Mouse (Mus musculus): ENCODE measurements around the gene Sash1. TPM values are rescaled to one million over a fixed set of nuclear protein-coding genes. Genes with fewer than 3 reads are reported as not detected.

Sash1 gene
- polyA plus RNA-seq, 1 experiment from 2014 or later = 1.7 TPM

GRCm38 (mm10) chr10:8926295-8926694 lies 40.4 kb upstream of the Sash1 start:
- H3K4me1 ChIP-seq (replicated peaks; ENCODE audit: control insufficient read depth, insufficient read depth, low read length) = no peaks in the 10 kb centered on the region
- no peaks in the 10 kb centered on the region for H3K27me3 ChIP-seq (replicated peaks; ENCODE audit: control insufficient read depth, insufficient read depth, low read length)
- no peaks in the 10 kb centered on the region for H3K9me3 ChIP-seq (ENCODE audit: control insufficient read depth, low read length)
- no peak overlapping the region for H3K27ac ChIP-seq (ENCODE audit: low read depth, low read length)
- 57% methylated on average over 3 of the region's 3 CpGs for WGBS
- no peak overlapping the region for H3K4me2 ChIP-seq
- DNase-seq (ENCODE audit: low spot score) (no peak), ATAC-seq (replicated peaks; ENCODE audit: low FRiP score) (no peak)
- H3K36me3 ChIP-seq (ENCODE audit: control insufficient read depth, insufficient read depth, low read length) = no peaks in the 10 kb centered on the region
- no peak overlapping the region for H3K4me3 ChIP-seq (ENCODE audit: low read depth, low read length)
- H3K9ac ChIP-seq (ENCODE audit: low read depth, low read length) = no peak overlapping the region

- no peak overlapping the region for H3K4me2 ChIP-seq
- WGBS = 30% methylated on average over 5 of the region's 5 CpGs
These were observed 39.4 kb upstream of the Sash1 start for GRCm38 (mm10) chr10:8925299-8925698.

GRCm38 (mm10) chr10:8921098-8921693 lies 35.3 kb upstream of the Sash1 start:
- DNase-seq (ENCODE audit: low spot score) = no peak
- Histone ChIP-seq H3K4me1 (replicated peaks; ENCODE audit: control insufficient read depth, insufficient read depth, low read length) (no peaks in the 10 kb centered on the region), H3K36me3 (ENCODE audit: control insufficient read depth, insufficient read depth, low read length) (no peaks in the 10 kb centered on the region), H3K27me3 (replicated peaks; ENCODE audit: control insufficient read depth, insufficient read depth, low read length) (no peaks in the 10 kb centered on the region), H3K4me2 (no peak overlapping the region), H3K9me3 (ENCODE audit: control insufficient read depth, low read length) (no peaks in the 10 kb centered on the region), H3K4me3 (ENCODE audit: low read depth, low read length) (no peak overlapping the region), H3K27ac (ENCODE audit: low read depth, low read length) (no peak overlapping the region), H3K9ac (ENCODE audit: low read depth, low read length) (no peak overlapping the region)
- 74% methylated on average over 11 of the region's 11 CpGs for WGBS
- ATAC-seq (replicated peaks; ENCODE audit: low FRiP score) = no peak

More at GRCm38 (mm10) chr10:8925299-8925698, 39.4 kb upstream of the Sash1 start:
- Histone ChIP-seq H3K27me3 (replicated peaks; ENCODE audit: control insufficient read depth, insufficient read depth, low read length) (no peaks in the 10 kb centered on the region), H3K9ac (ENCODE audit: low read depth, low read length) (no peak overlapping the region), H3K36me3 (ENCODE audit: control insufficient read depth, insufficient read depth, low read length) (no peaks in the 10 kb centered on the region), H3K4me1 (replicated peaks; ENCODE audit: control insufficient read depth, insufficient read depth, low read length) (no peaks in the 10 kb centered on the region), H3K4me3 (ENCODE audit: low read depth, low read length) (no peak overlapping the region), H3K9me3 (ENCODE audit: control insufficient read depth, low read length) (no peaks in the 10 kb centered on the region), H3K27ac (ENCODE audit: low read depth, low read length) (no peak overlapping the region)
- ATAC-seq (replicated peaks; ENCODE audit: low FRiP score) (no peak; the same call in 1 of the 2 replicates), DNase-seq (ENCODE audit: low spot score) (no peak)

- no peak overlapping the region for H3K27ac ChIP-seq (ENCODE audit: low read depth, low read length)
- no peaks in the 10 kb centered on the region for H3K4me1 ChIP-seq (replicated peaks; ENCODE audit: control insufficient read depth, insufficient read depth, low read length)
- H3K36me3 ChIP-seq (ENCODE audit: control insufficient read depth, insufficient read depth, low read length) = no peaks in the 10 kb centered on the region
- ATAC-seq (replicated peaks; ENCODE audit: low FRiP score) (peak; percentile 68), DNase-seq (ENCODE audit: low spot score) (no peak)
- WGBS = 38% methylated on average over 2 of the region's 2 CpGs
- H3K27me3 ChIP-seq (replicated peaks; ENCODE audit: control insufficient read depth, insufficient read depth, low read length) = no peaks in the 10 kb centered on the region
- H3K9me3 ChIP-seq (ENCODE audit: control insufficient read depth, low read length) = no peaks in the 10 kb centered on the region
- H3K4me2 ChIP-seq = no peak overlapping the region
- H3K9ac ChIP-seq (ENCODE audit: low read depth, low read length) = no peak overlapping the region
- no peak overlapping the region for H3K4me3 ChIP-seq (ENCODE audit: low read depth, low read length)
These were observed 31.9 kb upstream of the Sash1 start for GRCm38 (mm10) chr10:8917798-8918197.

GRCm38 (mm10) chr10:8917350-8917749 lies 31.5 kb upstream of the Sash1 start:
- Histone ChIP-seq H3K27ac (ENCODE audit: low read depth, low read length) (no peak overlapping the region), H3K36me3 (ENCODE audit: control insufficient read depth, insufficient read depth, low read length) (no peaks in the 10 kb centered on the region), H3K4me1 (replicated peaks; ENCODE audit: control insufficient read depth, insufficient read depth, low read length) (no peaks in the 10 kb centered on the region), H3K9me3 (ENCODE audit: control insufficient read depth, low read length) (no peaks in the 10 kb centered on the region), H3K9ac (ENCODE audit: low read depth, low read length) (no peak overlapping the region), H3K4me2 (no peak overlapping the region), H3K4me3 (ENCODE audit: low read depth, low read length) (no peak overlapping the region), H3K27me3 (replicated peaks; ENCODE audit: control insufficient read depth, insufficient read depth, low read length) (no peaks in the 10 kb centered on the region)
- ATAC-seq (replicated peaks; ENCODE audit: low FRiP score) (no peak), DNase-seq (ENCODE audit: low spot score) (no peak)
- WGBS = 34% methylated on average over 4 of the region's 4 CpGs

GRCm38 (mm10) chr10:8915755-8916154 lies 29.9 kb upstream of the Sash1 start:
- Histone ChIP-seq H3K27ac (ENCODE audit: low read depth, low read length) (no peak overlapping the region), H3K27me3 (replicated peaks; ENCODE audit: control insufficient read depth, insufficient read depth, low read length) (no peaks in the 10 kb centered on the region), H3K4me2 (no peak overlapping the region), H3K9ac (ENCODE audit: low read depth, low read length) (no peak overlapping the region), H3K36me3 (ENCODE audit: control insufficient read depth, insufficient read depth, low read length) (no peaks in the 10 kb centered on the region), H3K4me3 (ENCODE audit: low read depth, low read length) (no peak overlapping the region), H3K9me3 (ENCODE audit: control insufficient read depth, low read length) (no peaks in the 10 kb centered on the region), H3K4me1 (replicated peaks; ENCODE audit: control insufficient read depth, insufficient read depth, low read length) (no peaks in the 10 kb centered on the region)
- ATAC-seq (replicated peaks; ENCODE audit: low FRiP score) (no peak), DNase-seq (ENCODE audit: low spot score) (no peak)
- WGBS = 76% methylated on average over 5 of the region's 5 CpGs

- Histone ChIP-seq H3K27ac (ENCODE audit: low read depth, low read length) (no peak overlapping the region), H3K36me3 (ENCODE audit: control insufficient read depth, insufficient read depth, low read length) (no peaks in the 10 kb centered on the region), H3K9ac (ENCODE audit: low read depth, low read length) (no peak overlapping the region), H3K9me3 (ENCODE audit: control insufficient read depth, low read length) (no peaks in the 10 kb centered on the region), H3K4me1 (replicated peaks; ENCODE audit: control insufficient read depth, insufficient read depth, low read length) (no peaks in the 10 kb centered on the region), H3K27me3 (replicated peaks; ENCODE audit: control insufficient read depth, insufficient read depth, low read length) (no peaks in the 10 kb centered on the region), H3K4me2 (no peak overlapping the region), H3K4me3 (ENCODE audit: low read depth, low read length) (no peak overlapping the region)
- WGBS = 85% methylated on average over 4 of the region's 4 CpGs
- ATAC-seq (replicated peaks; ENCODE audit: low FRiP score) (no peak), DNase-seq (ENCODE audit: low spot score) (no peak)
These were observed 28.0 kb upstream of the Sash1 start for GRCm38 (mm10) chr10:8913904-8914303.

- Histone ChIP-seq H3K4me2 (no peak overlapping the region), H3K27ac (ENCODE audit: low read depth, low read length) (no peak overlapping the region), H3K4me1 (replicated peaks; ENCODE audit: control insufficient read depth, insufficient read depth, low read length) (no peaks in the 10 kb centered on the region), H3K9me3 (ENCODE audit: control insufficient read depth, low read length) (no peaks in the 10 kb centered on the region), H3K4me3 (ENCODE audit: low read depth, low read length) (no peak overlapping the region), H3K36me3 (ENCODE audit: control insufficient read depth, insufficient read depth, low read length) (no peaks in the 10 kb centered on the region), H3K9ac (ENCODE audit: low read depth, low read length) (no peak overlapping the region), H3K27me3 (replicated peaks; ENCODE audit: control insufficient read depth, insufficient read depth, low read length) (no peaks in the 10 kb centered on the region)
- DNase-seq (ENCODE audit: low spot score) = no peak
- WGBS = 59% methylated on average over 5 of the region's 5 CpGs
- no peak for ATAC-seq (replicated peaks; ENCODE audit: low FRiP score)
These were observed 26.9 kb upstream of the Sash1 start for GRCm38 (mm10) chr10:8912706-8913275.

GRCm38 (mm10) chr10:8912213-8912612 lies 26.3 kb upstream of the Sash1 start:
- Histone ChIP-seq H3K9me3 (ENCODE audit: control insufficient read depth, low read length) (no peaks in the 10 kb centered on the region), H3K9ac (ENCODE audit: low read depth, low read length) (no peak overlapping the region), H3K27ac (ENCODE audit: low read depth, low read length) (no peak overlapping the region), H3K4me3 (ENCODE audit: low read depth, low read length) (no peak overlapping the region), H3K27me3 (replicated peaks; ENCODE audit: control insufficient read depth, insufficient read depth, low read length) (no peaks in the 10 kb centered on the region), H3K36me3 (ENCODE audit: control insufficient read depth, insufficient read depth, low read length) (no peaks in the 10 kb centered on the region), H3K4me2 (no peak overlapping the region), H3K4me1 (replicated peaks; ENCODE audit: control insufficient read depth, insufficient read depth, low read length) (no peaks in the 10 kb centered on the region)
- WGBS = 47% methylated on average over 4 of the region's 4 CpGs
- no peak for ATAC-seq (replicated peaks; ENCODE audit: low FRiP score)
- no peak for DNase-seq (ENCODE audit: low spot score)

Data from liver, embryonic 11.5 days (tissue).